Mouse (Mus musculus): Measurements from ENCODE around the gene Foxk1.

DNA sequence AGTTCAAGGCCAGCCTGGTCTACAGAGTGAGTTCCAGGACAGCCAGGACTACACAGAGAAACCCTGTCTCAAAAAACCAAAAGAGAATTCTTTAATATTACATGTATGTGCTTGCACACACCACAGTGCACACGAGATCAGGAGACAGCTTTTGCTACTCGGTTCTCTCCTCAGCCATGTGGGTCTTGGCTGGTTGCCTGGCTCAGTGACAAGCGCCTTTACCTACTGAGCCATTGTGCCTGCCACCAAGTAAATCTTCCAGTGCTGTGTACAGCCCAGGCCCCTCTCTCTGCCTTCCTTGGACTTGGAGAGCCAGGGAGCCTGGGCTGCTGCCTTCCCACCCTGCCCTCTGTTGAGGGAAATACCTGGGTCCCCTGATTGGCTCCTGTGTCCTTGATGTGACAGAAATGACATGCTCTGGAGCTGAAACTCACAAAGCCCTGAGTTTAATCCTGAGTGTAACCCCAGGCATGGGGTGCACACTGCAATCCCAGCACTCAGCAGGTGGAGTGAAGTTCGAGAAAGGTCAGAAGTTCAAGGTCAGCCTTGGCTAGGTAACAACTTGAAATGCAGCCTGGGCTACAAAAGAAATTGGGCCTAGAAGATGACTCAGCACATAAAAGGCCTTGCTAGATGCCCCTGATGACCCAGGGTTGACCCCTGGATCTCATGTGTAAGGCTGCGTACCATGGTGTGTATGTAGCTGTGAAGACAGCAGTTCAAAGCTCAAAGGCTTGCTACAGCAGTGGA, 76.7 kb downstream of the Foxk1 start:
- TF ChIP-seq CTCF (conservative IDR thresholded peaks at IDR 0.05; ENCODE audit: low read length) (no peak), NANOG (IDR thresholded peaks at IDR 0.05; ENCODE audit: borderline replicate concordance, low read length) (no peak)

Data from E14TG2a.4 (cell line).